Mouse (Mus musculus) bone marrow macrophage, adult 2 months (primary cell): ENCODE data around the gene Socs3.

Experiments
- CTCF ChIP-seq: IDR thresholded peaks from 2 replicates; pipeline ENCODE4 v1.5.1; 2012; ENCODE audit warnings: low read depth, mild to moderate bottlenecking, low read length, moderate library complexity
- POLR2A ChIP-seq: IDR thresholded peaks from 2 replicates; pipeline ENCODE4 v1.6.1; 2012; ENCODE audit warnings: mild to moderate bottlenecking, low read depth, low read length, borderline replicate concordance

- no peak for TF ChIP-seq CTCF
- TF ChIP-seq POLR2A: no peak
Measured at GRCm38 (mm10) chr11:117962228-117963067, 7.4 kb downstream of the Socs3 start.
